Mouse (Mus musculus): ENCODE measurements at regions not wholly inside any gene's neighbourhood (a gene's known extent, or its start where the extent isn't known, plus 50 kb on each side); places are given as distances from the start of the nearest gene placed in this dataset. TPM values are rescaled to one million over a fixed set of nuclear protein-coding genes. Genes with fewer than 3 reads are reported as not detected.
"Not testable (repeated sequence)": the region's sequence is repeated elsewhere in the genome, so short reads cannot be mapped to it uniquely, and the experiment has no call there.

- DNase-seq (ENCODE audit: low spot score in 2 of 2): not testable (repeated sequence)
Observed at GRCm38 (mm10) chr13:66715191-66716161, 189.2 kb upstream of the Gm10767 start.

- DNase-seq (ENCODE audit: low spot score in 2 of 2): not testable (repeated sequence)
Observed at GRCm38 (mm10) chr13:66711010-66711409, 193.7 kb upstream of the Gm10767 start.

- not testable (repeated sequence) for DNase-seq (ENCODE audit: low spot score in 2 of 2)
Observed at GRCm38 (mm10) chr13:66697983-66698535, 206.7 kb upstream of the Gm10767 start.

GRCm38 (mm10) chr13:66680766-66681165, 223.9 kb upstream of the Gm10767 start:
- not testable (repeated sequence) for DNase-seq (ENCODE audit: low spot score in 2 of 2)

- DNase-seq (ENCODE audit: low spot score in 2 of 2): not testable (repeated sequence)
Observed at GRCm38 (mm10) chr13:66642245-66642644, 201.3 kb upstream of the 2410141K09Rik start.

- not testable (repeated sequence) for DNase-seq (ENCODE audit: low spot score in 2 of 2)
Observed at GRCm38 (mm10) chr13:66625761-66626160, 184.8 kb upstream of the 2410141K09Rik start.

GRCm38 (mm10) chr13:66586041-66586440, 145.1 kb upstream of the 2410141K09Rik start:
- DNase-seq (ENCODE audit: low spot score in 2 of 2): peak in 1 of 2 experiments; percentile 14

GRCm38 (mm10) chr13:66563616-66564015, 122.7 kb upstream of the 2410141K09Rik start:
- not testable (repeated sequence) for DNase-seq (ENCODE audit: low spot score in 2 of 2)

- not testable (repeated sequence) for DNase-seq (ENCODE audit: low spot score in 2 of 2)
Observed at GRCm38 (mm10) chr13:66556397-66556796, 115.5 kb upstream of the 2410141K09Rik start.

GRCm38 (mm10) chr13:66547951-66548350, 107.0 kb upstream of the 2410141K09Rik start:
- DNase-seq (ENCODE audit: low spot score in 2 of 2): not testable (repeated sequence)

GRCm38 (mm10) chr13:66519596-66519995, 78.7 kb upstream of the 2410141K09Rik start:
- DNase-seq (ENCODE audit: low spot score in 2 of 2): not testable (repeated sequence)

Small RNAs in the stretch of these regions (microRNA-seq; reads per million reads assigned to microRNA genes)
- gene Gm27501: not detected

Measured in gastrocnemius, postnatal 4 days (tissue).